8 mouse cellular contexts compared by ENCODE assay signal in the genomic region with DNA sequence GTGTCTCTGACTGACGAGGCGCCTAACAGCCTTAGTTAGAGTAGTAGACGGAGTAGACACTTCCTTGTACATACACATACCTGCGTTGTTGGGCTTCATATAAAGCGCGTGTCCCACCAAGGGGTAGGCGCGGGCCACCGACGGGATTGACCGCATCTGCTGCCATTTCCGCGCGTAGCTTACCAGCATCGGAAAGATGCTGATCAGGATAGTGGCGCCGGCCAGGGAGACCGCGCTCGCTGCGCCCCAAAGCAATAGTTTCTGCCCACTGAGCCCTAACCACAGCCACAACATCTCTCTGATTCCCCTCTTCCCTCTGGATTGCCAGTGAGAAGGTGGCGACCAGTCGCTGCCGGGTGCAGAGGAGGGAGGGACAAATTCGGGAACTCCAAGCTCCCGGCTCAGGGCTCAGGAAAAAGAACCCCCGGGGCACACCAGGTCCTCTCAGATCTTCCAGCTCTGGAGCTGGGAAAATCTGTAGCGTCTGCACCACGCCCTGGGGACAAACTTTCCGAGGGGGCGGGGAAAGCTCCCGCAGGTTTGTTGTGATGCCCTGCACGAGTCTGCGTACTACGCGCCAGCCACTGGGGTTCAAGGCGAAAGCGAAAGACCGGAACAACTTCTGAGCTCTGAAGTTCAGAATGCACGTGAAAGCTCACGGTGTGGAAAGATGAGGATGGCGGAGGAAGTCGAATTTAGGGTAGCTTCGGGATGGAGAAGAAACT. TPM values are rescaled to one million over a fixed set of nuclear protein-coding genes. Genes with fewer than 3 reads are reported as not detected.
DNase-seq lines count a peak whose midpoint lies in the region; ATAC-seq and TF ChIP-seq lines count a peak whose summit lies in the region.

A gene (minus strand): TSS at position 532 of the 725 bp plus-strand sequence.

- no peak within 1 kb of the TSS for H3K27ac ChIP-seq in embryonic facial prominence, embryonic 11.5 days (replicated peaks; ENCODE audit: low read depth, low read length)
- peak within 1 kb of the TSS; percentile 97 for H3K27ac ChIP-seq in liver, adult 2 months (replicated peaks; ENCODE audit: insufficient read depth, low read depth, low read length)

- H3K27me3 ChIP-seq in embryonic facial prominence, embryonic 11.5 days (ENCODE audit: control insufficient read depth, insufficient read depth, low read length): no peaks in the 10 kb centered on the region
- no peaks in the 10 kb centered on the region for H3K27me3 ChIP-seq in liver, adult 2 months (ENCODE audit: control insufficient read depth, insufficient read depth, low read length)

- no peak for DNase-seq in cerebellum, adult 9-10 months
- DNase-seq in embryonic facial prominence, embryonic 11.5 days (ENCODE audit: low spot score): peak; percentile 79
- peak; percentile 85 for DNase-seq in heart, adult 8-10 months (ENCODE audit: low spot score)
- DNase-seq in kidney, adult 8-10 months: peak; percentile 57 to 65
- peak; percentile 92 for DNase-seq in liver, adult 2 months (ENCODE audit: extremely low read depth, low read depth, low spot score)
- peak; percentile 58 to 65 for DNase-seq in monocyte, adult 2 months (ENCODE audit: low read depth in 1 of 2, low spot score in 2 of 2)
- DNase-seq in spleen, postnatal 36 days (ENCODE audit: low spot score in 2 of 2): peak; percentile 76 to 80

- H3K9me3 ChIP-seq in embryonic facial prominence, embryonic 11.5 days (replicated peaks; ENCODE audit: control insufficient read depth, low read length): no peaks in the 10 kb centered on the region

- peaks cover 4% of the 10 kb centered on the region; the same call in 1 of the 2 replicates for H3K79me2 ChIP-seq in liver, adult 2 months (ENCODE audit: control insufficient read depth, insufficient read depth, low read length)

- ATAC-seq in cerebellum, adult (ENCODE audit: insufficient number of reproducible peaks, low FRiP score, low TSS enrichment): peak; percentile 37; the same call in 1 of the 2 replicates
- ATAC-seq in embryonic facial prominence, embryonic 11.5 days (replicated peaks; ENCODE audit: insufficient number of reproducible peaks, low FRiP score, low TSS enrichment, low read depth): peak; percentile 69

- peak within 1 kb of the TSS; percentile 62 for H3K4me3 ChIP-seq in embryonic facial prominence, embryonic 11.5 days (ENCODE audit: low read depth, low read length)
- peak within 1 kb of the TSS; percentile 92 for H3K4me3 ChIP-seq in liver, adult 2 months (ENCODE audit: insufficient read depth, low read depth, low read length)

- no peaks in the 10 kb centered on the region for H3K36me3 ChIP-seq in embryonic facial prominence, embryonic 11.5 days (replicated peaks; ENCODE audit: control insufficient read depth, insufficient read depth, low read depth, low read length)
- H3K36me3 ChIP-seq in liver, adult 2 months (ENCODE audit: control insufficient read depth, insufficient read depth, low read length): peaks cover 6% of the 10 kb centered on the region

- peak; percentile 84 for TF ChIP-seq POLR2A in liver, adult 2 months (IDR thresholded peaks at IDR 0.05; ENCODE audit: extremely low read depth, insufficient read depth, low read length)

- H3K4me2 ChIP-seq in embryonic facial prominence, embryonic 11.5 days (ENCODE audit: low read depth, low read length): peak within 1 kb of the TSS; percentile 92

- H3K4me1 ChIP-seq in embryonic facial prominence, embryonic 11.5 days (ENCODE audit: control insufficient read depth, insufficient read depth, low read length): no peaks in the 10 kb centered on the region
- peaks cover 13% of the 10 kb centered on the region for H3K4me1 ChIP-seq in liver, adult 2 months (ENCODE audit: control insufficient read depth, insufficient read depth, low read length)

- no peak for TF ChIP-seq CTCF in liver, adult 2 months (IDR thresholded peaks at IDR 0.05; ENCODE audit: low read depth, low read length)

- under 1% methylated on average over 41 of the region's 44 CpGs for WGBS in embryonic facial prominence, embryonic 11.5 days
- WGBS in liver, adult 2 months: under 1% methylated on average over 44 of the region's 44 CpGs

- peak within 1 kb of the TSS; percentile 63 for H3K9ac ChIP-seq in embryonic facial prominence, embryonic 11.5 days (replicated peaks; ENCODE audit: low read length)
- peak within 1 kb of the TSS; percentile 95 for H3K9ac ChIP-seq in liver, adult 2 months (ENCODE audit: low read depth, low read length)

RNA-seq across cellular contexts. Expression of the gene that starts here (rescaled TPM):
- 2.0 and 2.1 TPM in 2 replicates for polyA plus RNA-seq in embryonic facial prominence, embryonic 11.5 days (2014; fragmentation: Nextera tagmentation; extraction: Ambion mirVana)
- 1 to 10 TPM; 1.8 to 2.5 (median 2.2) TPM for total RNA-seq in heart, adult 8-10 months (2022)
- total RNA-seq in liver, adult 2 months (2014; rRNA removed): 170 and 235 TPM in 2 replicates
- polyA plus RNA-seq in liver, adult 2 months (2012; rRNA removed): 60.2 and 66.1 TPM in 2 replicates

Comparison
In these comparisons a context has a peak if more than half of its experiments do, and no peak if none do; other contexts are left out.
1. RNA of the gene that starts here (total RNA-seq): 170 to 235 TPM in liver, adult 2 months; 1.8 to 2.5 TPM in heart, adult 8-10 months; every median in the first group is over 10 times any median in the second.
2. RNA of the gene that starts here (polyA plus RNA-seq): 60.2 to 66.1 TPM in liver, adult 2 months; 2.0 to 2.1 TPM in embryonic facial prominence, embryonic 11.5 days; every median in the first group is over 10 times any median in the second.